Mouse (Mus musculus): ENCODE data around the gene Ptgdr.

GRCm38 (mm10) chr14:44835132-44835531, 24.0 kb downstream of the Ptgdr start:
- TF ChIP-seq CTCF (IDR thresholded peaks at IDR 0.05; ENCODE audit: borderline replicate concordance, extremely low read depth, insufficient read depth, insufficient read length), result no peak
- TF ChIP-seq POLR2A (IDR thresholded peaks at IDR 0.05; ENCODE audit: borderline replicate concordance, extremely low read depth, insufficient read depth, insufficient read length, poor library complexity, severe bottlenecking), result no peak

All from brain, embryonic 14.5 days (tissue).